Mouse (Mus musculus) CD4-positive helper T cell, adult 2 months (primary cell): ENCODE measurements around the gene Ccdc92.

ENCODE experiments used
- DNase-seq: peaks from one replicate; pipeline ENCODE4 v3.0.0-alpha.2; 2012; ENCODE audit warnings: low read depth, missing footprints, low spot score

Ccdc92 gene

DNA sequence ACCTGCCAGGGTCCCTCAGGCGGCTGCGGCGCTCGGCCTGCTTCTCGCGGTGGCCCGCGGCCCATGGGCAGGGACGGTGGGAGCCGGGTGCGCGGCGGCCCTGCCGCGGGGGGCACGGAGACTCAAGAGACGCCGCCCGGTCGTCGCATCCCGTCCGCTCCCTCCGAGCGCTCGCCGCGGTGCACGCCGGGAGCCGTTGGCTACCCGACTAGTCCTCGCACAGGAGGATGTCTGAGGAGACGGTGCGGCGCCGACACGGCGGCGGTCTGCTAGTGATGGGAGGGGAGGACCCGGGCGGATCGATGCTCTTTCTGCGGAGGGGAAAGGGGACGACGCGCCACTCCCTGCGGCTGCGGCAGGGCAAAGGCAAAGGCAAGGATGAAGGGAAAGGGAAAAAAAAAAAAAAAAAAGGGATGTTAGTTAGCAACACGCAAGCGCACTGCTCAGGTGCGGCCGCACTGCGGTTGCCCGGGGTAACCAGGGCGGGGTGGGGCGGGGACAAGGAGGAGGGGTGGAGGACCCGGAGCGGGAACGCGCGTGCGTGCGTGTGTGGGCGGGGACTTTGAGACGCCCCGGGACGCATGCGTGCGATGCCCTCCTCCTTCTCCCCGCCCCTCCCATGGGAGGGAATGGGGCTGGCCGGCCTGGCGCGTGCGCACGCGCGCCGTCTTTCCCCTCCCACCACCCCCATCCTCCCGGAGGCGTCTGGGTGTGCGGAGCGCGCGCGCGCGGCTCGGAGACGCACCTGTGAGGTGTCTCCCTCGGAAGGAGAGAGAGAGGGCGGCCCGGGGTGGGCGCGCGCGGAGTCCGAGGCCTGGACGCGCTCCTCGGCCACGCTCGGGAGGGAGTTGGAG is at the start of gene Ccdc92, which contains the start of gene Zfp664:
Gene Ccdc92, minus strand, starts transcription at position 412 of the 854 bp plus-strand sequence.
Gene Zfp664, plus strand, starts transcription at position 679 of the 854 bp plus-strand sequence.
- DNase-seq = peak; percentile 99

DNA sequence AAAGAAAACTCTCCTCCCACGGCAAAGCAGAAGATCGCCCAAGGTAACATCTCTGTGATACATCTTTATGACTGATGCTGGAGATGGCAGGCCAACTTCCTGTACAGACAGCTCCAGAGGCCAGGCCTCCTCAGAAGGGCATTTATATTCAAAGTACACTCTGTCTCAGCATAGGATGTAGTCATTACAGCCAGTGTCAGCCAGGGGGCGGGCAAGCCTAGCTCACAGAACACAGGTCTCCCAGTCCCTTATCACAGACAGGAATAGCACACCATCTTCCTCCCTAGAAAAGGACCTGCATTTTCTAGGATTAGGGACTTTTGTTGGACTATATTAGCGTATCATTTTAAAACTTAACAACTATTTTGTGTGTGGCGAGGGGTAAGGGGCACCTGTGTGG is 46.6 kb upstream of the Ccdc92 start:
- peak; percentile 73 for DNase-seq

DNA sequence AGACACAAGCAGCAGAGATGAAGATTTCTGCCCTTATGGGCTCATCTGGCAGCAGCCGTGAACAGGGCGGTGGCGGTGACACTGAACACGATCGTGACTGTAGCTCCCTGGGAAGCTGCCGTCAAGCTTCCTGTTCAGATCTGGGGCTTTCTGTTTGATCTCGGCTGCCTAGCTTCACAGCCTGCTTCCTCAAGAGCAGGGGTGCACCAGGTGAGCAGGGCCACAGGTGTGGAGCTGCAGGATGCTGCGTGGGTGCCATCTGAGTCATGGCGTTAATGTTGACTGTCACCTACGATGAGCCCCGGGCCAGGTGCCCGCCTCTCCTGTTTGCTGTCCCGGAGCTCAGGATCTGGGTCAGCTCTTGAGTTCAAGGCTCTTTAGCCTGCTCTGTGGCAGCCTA is 44.7 kb upstream of the Ccdc92 start:
- DNase-seq = peak; percentile 80

- DNase-seq = no peak
These were observed 41.6 kb upstream of the Ccdc92 start for GRCm38 (mm10) chr5:124903852-124904251.

DNA sequence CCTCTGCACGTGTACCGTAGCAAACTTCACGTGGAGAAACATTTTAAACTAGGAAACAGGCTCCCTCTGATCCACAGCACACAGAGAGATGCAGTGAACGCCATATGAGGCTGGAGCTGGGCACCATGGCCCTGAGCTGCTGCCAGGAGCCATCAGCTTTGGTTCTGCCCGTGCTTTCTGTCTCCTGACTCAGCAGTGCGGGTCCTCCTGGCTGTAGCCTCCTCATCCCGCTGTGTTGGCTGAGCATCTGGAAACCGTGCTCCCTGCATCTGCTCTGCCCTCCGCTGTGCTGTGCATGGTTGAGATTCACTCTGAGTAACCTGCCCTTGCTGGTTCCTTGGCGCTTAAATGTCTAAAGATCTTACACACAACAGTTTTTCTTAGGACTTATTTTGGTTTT is 40.0 kb upstream of the Ccdc92 start:
- DNase-seq = no peak

DNA sequence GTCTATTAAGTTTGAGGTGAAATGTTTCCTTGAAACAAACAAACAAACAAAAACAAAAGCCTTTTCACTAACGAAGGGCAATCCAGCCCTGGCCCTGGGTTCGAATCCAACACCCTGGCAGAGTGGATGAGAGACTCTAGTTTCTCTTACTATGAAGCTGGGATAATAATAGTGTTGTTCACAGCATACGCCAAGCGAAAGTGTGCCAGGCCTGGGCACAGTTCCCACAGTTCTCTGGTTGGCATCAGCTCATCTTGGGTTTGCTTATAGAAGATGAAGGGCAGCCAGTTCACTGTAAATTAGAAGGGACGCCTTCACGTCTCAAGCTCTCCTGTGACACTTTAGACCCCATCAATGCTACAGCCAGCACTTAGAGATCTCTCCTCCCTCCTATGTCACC is 39.5 kb upstream of the Ccdc92 start:
- no peak for DNase-seq

- no peak for DNase-seq
These were observed 38.7 kb upstream of the Ccdc92 start for GRCm38 (mm10) chr5:124900738-124901490.

GRCm38 (mm10) chr5:124899945-124900631 is 37.9 kb upstream of the Ccdc92 start:
- peak; percentile 88 for DNase-seq

DNA sequence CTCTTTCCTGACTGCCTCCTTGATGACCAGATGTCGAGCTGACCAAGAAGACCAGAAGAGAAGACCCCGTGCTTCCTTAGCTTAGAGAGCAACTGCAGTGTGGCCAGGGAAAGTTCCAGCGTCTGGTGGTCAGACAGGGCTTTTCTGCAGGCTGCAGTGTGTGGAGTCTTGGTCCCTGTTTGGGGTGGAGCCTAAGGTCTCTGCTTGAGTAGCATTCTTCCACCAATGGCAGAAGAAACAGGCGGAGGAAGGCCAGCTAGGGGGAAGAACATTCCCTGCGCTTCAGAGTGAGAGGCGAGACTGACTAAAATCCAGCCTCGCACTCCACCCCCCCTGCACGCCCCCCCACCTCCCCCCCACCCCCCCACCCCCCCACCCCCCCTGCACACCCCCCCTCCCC is 33.9 kb upstream of the Ccdc92 start:
- no peak for DNase-seq

GRCm38 (mm10) chr5:124891921-124892370 is 29.7 kb upstream of the Ccdc92 start:
- DNase-seq = no peak

DNA sequence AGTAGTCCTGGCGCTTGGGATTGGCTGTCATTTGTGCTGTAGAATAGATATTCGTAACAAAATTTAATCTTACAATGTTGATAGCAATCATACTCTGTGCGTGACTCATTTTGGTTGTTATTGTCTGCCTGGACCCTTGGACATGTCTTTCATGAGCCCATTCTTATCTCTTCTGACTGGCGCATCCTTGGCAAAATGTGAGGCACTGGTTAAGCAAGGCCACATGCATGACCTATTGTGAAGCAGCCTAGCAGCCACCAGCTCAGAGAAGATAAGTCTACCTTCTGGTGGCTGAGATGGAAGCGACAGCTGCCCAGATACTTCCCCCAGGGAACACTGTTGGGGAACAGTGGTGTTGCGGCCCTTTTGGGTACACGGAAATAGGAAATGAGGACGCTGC is 26.4 kb upstream of the Ccdc92 start:
- no peak for DNase-seq

DNA sequence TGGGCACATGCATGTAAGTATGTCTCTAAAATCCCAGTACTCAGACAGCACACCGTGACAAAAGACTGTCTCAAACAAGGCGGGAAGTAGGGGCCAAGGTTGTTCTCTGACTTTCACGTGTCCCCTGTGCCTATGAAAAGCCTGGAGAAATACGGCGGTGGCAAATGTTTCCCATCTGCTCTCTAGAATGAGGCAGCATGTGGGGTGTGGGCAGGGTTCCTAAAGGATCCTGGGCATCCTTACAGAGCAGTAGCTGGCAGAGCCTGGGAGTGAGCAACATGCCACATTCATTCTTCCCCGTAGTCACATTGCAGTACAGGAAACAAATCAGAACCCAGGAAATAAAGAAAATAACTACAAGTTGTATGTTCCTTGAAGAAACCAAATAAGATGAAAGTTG is 21.7 kb upstream of the Ccdc92 start:
- DNase-seq = no peak

DNA sequence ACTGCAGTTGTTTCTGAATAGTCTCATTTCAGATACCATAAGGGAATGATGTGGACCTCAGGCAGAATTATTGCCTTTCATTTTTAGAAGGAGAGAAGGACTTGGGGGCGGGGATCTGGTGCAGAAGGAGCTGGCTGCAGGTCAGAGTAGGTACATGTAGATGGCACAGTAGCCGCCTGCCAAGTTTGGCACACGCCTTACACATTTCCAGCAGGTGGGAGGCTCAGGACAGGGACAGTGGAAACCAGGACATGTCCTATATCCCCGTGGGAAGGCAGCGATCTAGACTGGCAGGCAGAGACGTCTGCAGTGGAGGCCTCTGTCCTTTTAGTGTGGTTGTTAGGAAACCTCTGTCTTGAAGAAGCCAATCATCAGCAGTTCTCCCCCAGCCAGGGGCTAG is 17.6 kb upstream of the Ccdc92 start:
- no peak for DNase-seq

DNA sequence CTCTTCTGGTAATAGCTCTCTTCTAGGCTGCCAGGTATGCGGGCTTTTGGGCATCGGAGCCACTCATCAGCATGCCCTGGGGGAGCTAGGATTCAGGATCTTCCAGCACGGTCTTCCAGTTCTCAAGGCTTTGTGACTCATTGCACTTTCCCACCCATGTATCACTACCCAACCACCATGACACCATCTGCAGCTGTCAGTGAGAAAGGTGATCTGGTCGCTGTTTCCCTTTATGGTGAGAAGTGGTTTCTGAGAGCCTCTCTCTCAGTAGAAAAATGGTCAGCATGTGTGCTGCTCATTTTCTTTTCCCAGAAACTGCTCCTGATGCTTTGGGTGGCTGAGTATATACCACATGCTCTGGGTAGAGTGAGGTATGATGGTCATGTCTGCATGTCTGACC is 17.0 kb upstream of the Ccdc92 start:
- DNase-seq = no peak

GRCm38 (mm10) chr5:124873890-124874601 is 11.8 kb upstream of the Ccdc92 start:
- DNase-seq = no peak

DNA sequence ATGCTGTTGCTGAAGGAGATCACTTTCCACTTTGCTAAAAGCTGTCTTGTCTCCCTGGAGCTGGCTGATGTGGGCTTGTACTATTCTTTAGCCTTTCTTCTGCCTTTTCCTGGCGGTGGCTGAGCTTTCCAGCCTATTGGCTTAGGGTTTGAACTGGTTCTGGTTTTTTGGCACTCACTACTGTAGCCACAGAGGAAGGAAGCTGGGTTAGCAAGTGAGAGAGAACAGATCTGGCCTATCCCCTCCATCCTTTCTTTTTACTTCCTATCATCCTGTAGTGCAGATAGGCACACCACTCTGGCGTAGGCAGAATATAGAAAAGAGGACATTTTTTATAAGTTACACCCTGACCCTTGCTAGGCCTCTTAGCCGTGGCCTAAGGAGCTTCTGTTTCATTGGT is 10.9 kb upstream of the Ccdc92 start:
- DNase-seq = peak; percentile 38

GRCm38 (mm10) chr5:124872033-124872432 is 9.8 kb upstream of the Ccdc92 start:
- no peak for DNase-seq

GRCm38 (mm10) chr5:124868981-124869380 is 6.8 kb upstream of the Ccdc92 start:
- DNase-seq = peak; percentile 64

- DNase-seq = peak; percentile 45
These were observed 882 bp upstream of the Ccdc92 start for GRCm38 (mm10) chr5:124862871-124863741.

- peak; percentile 80 for DNase-seq
These were observed 761 bp downstream of the Ccdc92 start for GRCm38 (mm10) chr5:124861463-124861862.
